Mouse (Mus musculus) macrophage (primary cell): ENCODE data around the gene Eif2s1. TPM values are rescaled to one million over a fixed set of nuclear protein-coding genes. Genes with fewer than 3 reads are reported as not detected.
"Not testable (repeated sequence)": the region's sequence is repeated elsewhere in the genome, so short reads cannot be mapped to it uniquely, and the experiment has no call there.

Experiments used
- H3K27ac ChIP-seq: fragments of 350-480 bp; formaldehyde crosslinking; 2 replicates; pipeline ENCODE4 v1.9.0; 2021
- H3K36me3 ChIP-seq: fragments of 350-480 bp; formaldehyde crosslinking; 2 replicates; pipeline ENCODE4 v1.9.0; 2021; ENCODE audit errors: inconsistent target
- H3K4me3 ChIP-seq: fragments of 350-480 bp; formaldehyde crosslinking; 2 replicates; pipeline ENCODE4 v1.9.0; 2021; ENCODE audit errors: inconsistent target
- H3K79me2 ChIP-seq: fragments of 350-480 bp; formaldehyde crosslinking; 2 replicates; pipeline ENCODE4 v1.9.0; 2021; ENCODE audit errors: inconsistent target
- WGBS: methylation state at CpG from one replicate; pipeline ENCODE4 v1.1.7; 2026; ENCODE audit warnings: inconsistent platforms; ENCODE audit not compliant: missing documents; 5-methylcytosine and 5-hydroxymethylcytosine counted together
- polyA plus RNA-seq: library from polyadenylated mRNA; stranded (reverse); fragments of 250-400 nt; gene quantifications from 3 replicates; pipeline ENCODE4 v1.2.4, GENCODE M21; 2018; ENCODE audit warnings: inconsistent platforms

The Eif2s1 gene
- polyA plus RNA-seq, 1 experiment from 2014 or later = 62.6 TPM

- Histone ChIP-seq H3K27ac (no peak overlapping the region), H3K79me2 (no peaks in the 10 kb centered on the region), H3K36me3 (no peaks in the 10 kb centered on the region), H3K4me3 (no peak overlapping the region)
- 94% methylated on average over 4 of the region's 4 CpGs for WGBS
Observed at GRCm38 (mm10) chr12:78903313-78903712, 41.7 kb downstream of the Eif2s1 start.

DNA sequence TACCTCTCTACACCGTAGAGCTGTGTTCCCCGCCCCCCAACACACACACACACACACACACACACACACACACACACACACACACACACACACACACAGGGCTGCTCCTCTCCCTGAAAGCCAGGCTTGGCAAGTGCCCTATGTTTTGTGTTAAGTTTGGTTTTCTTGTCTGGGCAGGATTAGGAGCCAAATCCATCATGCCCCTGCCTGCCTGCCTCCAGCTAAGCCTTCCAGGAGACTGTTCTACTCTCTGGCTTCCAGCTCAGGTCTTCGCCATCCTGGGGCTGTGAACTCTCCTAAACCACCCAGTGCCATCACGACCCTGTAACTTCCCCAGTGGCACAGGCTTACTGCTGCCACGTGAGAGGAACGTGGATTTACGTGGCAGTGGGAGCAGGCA is 42.9 kb downstream of the Eif2s1 start:
- no peak overlapping the region for H3K4me3 ChIP-seq
- no peaks in the 10 kb centered on the region for H3K79me2 ChIP-seq
- WGBS = 92% methylated on average over 5 of the region's 7 CpGs
- H3K36me3 ChIP-seq = no peaks in the 10 kb centered on the region
- no peak overlapping the region for H3K27ac ChIP-seq

DNA sequence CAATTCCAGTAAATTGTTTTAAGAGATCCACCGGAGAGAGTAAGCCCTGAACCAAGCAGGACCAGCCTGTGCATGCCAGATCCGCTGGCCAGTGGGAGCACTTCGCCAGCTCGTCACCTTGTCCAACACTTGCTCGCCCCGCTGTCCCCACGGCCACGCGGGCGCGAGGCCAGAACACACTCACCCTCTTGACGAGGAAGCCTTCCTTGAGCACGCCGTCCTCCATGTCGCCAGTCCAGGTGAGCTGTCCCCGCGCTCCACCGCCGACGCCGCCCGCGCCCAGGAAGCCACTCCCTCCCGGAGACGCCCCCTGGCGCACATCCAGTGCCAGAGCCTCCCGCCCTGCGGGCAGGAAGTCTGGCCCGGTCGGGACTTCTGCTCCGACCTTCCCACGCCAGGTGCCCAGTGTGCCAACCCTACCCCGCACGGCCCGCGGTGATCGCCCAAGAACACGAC is 45.1 kb downstream of the Eif2s1 start, which contains the start of gene Plek2:
TSS of gene Plek2 (minus strand) at position 258 of the 456 bp plus-strand sequence.
- no peak within 1 kb of the TSS for H3K27ac ChIP-seq
- WGBS = 9% methylated on average over 38 of the region's 38 CpGs
- no peaks in the 10 kb centered on the region for H3K79me2 ChIP-seq
- no peak within 1 kb of the TSS for H3K4me3 ChIP-seq
- H3K36me3 ChIP-seq = no peaks in the 10 kb centered on the region

DNA sequence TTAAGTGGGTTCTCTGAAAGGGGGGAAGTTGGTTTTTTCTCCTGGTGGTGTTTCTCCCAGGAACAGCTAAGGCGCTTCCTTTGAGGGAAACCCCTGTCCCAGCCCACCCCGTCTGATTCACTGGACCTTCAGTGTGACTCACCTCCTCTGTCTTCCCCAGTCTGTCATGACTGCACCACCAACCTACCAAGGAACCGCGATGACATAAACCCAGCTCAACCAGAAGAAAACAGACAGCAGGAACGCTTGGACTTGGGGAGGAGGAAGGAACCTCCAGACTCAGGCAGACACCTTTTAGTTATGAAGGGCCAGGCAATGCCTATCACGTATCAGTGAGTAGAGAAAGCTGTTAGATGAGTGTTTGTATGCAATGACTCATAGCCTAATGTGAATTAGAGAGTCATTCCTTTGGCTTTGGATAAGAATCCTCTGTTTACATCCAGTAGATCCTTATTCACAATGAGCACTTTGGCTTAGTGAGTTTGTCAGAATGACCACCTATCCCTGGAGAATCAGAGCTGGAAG is 46.5 kb downstream of the Eif2s1 start:
- no peak overlapping the region for H3K27ac ChIP-seq
- 71% methylated on average over 6 of the region's 6 CpGs for WGBS

DNA sequence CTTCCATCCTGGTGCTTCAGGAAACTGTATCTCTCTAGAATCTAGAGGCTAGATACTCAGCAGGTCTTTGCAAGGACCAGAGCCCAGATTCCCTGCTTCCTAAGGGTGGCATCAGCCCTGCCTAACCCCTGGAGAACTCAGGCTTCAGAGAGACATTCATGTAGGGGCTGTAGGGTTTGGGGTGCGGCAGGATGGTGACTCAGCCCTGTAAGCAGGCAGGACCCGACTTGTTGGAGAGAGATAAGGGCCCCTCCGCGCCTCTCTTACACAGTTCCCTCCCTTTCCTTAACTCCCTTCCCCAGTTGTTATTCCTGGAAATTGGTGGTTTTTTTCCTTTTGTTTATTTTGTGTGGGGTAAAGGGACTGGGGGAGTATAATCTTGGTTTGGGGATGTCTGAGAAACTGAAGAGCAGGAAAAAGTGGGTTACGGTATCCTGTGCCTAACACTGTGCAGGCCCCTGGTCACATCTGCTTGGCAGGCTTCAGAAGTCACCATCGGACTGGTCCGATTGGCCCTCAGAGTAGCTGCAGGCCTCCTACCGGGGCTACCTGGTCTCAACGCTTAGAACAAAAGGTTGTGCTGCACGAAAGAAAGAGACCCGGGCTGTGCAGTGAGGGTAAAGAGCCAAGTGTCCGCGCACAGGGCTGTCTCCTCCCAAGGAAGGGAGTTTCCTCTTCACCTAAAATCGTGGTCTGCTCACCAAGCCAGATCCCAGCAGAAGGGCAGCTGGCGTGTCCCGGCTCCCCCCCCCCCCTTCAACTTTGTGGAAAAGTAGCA is 49.3 kb downstream of the Eif2s1 start:
- 30% methylated on average over 16 of the region's 16 CpGs for WGBS
- Histone ChIP-seq H3K79me2 (no peaks in the 10 kb centered on the region), H3K36me3 (no peaks in the 10 kb centered on the region), H3K4me3 (no peak overlapping the region), H3K27ac (no peak overlapping the region)

More for the DNA sequence above, 46.5 kb downstream of the Eif2s1 start:
- H3K79me2 ChIP-seq = no peaks in the 10 kb centered on the region
- no peak overlapping the region for H3K4me3 ChIP-seq
- no peaks in the 10 kb centered on the region for H3K36me3 ChIP-seq

- WGBS = 6% methylated on average over 37 of the region's 37 CpGs
- peak overlapping the region; percentile 3; the same call in 1 of the 2 replicates for H3K4me3 ChIP-seq
- H3K36me3 ChIP-seq = no peaks in the 10 kb centered on the region
- no peak overlapping the region for H3K27ac ChIP-seq
- no peaks in the 10 kb centered on the region for H3K79me2 ChIP-seq
Observed at GRCm38 (mm10) chr12:78911707-78912417, 50.2 kb downstream of the Eif2s1 start.

DNA sequence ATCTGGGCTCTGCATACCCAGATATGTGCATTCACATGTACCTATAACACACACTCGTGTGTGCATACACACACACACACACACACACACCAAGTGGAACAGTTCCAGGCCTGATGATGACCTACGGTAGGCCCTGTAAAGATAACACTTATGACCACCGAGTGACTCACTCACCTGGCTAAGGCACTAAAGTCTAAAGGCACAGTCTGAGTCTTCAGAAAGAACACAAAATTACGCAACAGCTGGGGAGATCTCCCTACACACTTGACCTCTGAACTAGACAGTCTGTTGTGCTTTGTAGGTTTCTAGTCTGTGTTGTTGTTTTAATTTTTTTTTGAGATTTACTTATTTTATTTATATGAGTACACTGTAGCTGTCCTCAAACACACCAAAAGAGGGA is 52.8 kb downstream of the Eif2s1 start:
- WGBS = 100% methylated on average over 4 of the region's 4 CpGs
- no peaks in the 10 kb centered on the region for H3K36me3 ChIP-seq
- no peaks in the 10 kb centered on the region for H3K79me2 ChIP-seq
- H3K27ac ChIP-seq = no peak overlapping the region
- no peak overlapping the region for H3K4me3 ChIP-seq

GRCm38 (mm10) chr12:78915561-78915960 is 53.9 kb downstream of the Eif2s1 start:
- Histone ChIP-seq H3K79me2 (no peaks in the 10 kb centered on the region), H3K36me3 (no peaks in the 10 kb centered on the region), H3K4me3 (no peak overlapping the region), H3K27ac (no peak overlapping the region)
- 79% methylated on average over 3 of the region's 3 CpGs for WGBS

DNA sequence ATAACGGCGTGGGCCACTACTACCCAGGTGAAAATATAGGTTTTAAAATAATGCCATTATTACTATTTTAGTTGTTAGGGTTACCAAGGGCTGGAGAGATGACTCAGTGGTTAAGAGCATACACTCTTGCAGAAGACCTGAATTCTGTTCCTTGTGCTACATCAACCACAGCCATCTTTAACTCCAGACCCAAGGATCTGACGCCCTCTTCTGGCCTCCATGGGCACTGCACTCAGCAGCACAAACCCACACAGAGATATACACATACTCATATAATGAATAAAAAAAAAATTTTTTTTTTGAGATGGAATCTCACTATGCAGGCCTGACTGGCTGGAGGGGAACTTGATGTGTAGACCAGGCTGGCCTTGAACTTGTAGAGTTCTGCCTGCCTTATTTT is 54.7 kb downstream of the Eif2s1 start:
- H3K4me3 ChIP-seq = no peak overlapping the region
- H3K79me2 ChIP-seq = no peaks in the 10 kb centered on the region
- no peak overlapping the region for H3K27ac ChIP-seq
- H3K36me3 ChIP-seq = no peaks in the 10 kb centered on the region
- 77% methylated on average over 3 of the region's 3 CpGs for WGBS

GRCm38 (mm10) chr12:78918227-78919078 is 56.8 kb downstream of the Eif2s1 start:
- WGBS = 18% methylated on average over 11 of the region's 11 CpGs
- Histone ChIP-seq H3K36me3 (no peaks in the 10 kb centered on the region), H3K79me2 (no peaks in the 10 kb centered on the region), H3K27ac (no peak overlapping the region), H3K4me3 (no peak overlapping the region)

- no peak overlapping the region for H3K27ac ChIP-seq
- H3K79me2 ChIP-seq = no peaks in the 10 kb centered on the region
- H3K4me3 ChIP-seq = no peak overlapping the region
- no peaks in the 10 kb centered on the region for H3K36me3 ChIP-seq
- 19% methylated on average over 16 of the region's 16 CpGs for WGBS
Observed at GRCm38 (mm10) chr12:78919079-78919712, 57.6 kb downstream of the Eif2s1 start.

DNA sequence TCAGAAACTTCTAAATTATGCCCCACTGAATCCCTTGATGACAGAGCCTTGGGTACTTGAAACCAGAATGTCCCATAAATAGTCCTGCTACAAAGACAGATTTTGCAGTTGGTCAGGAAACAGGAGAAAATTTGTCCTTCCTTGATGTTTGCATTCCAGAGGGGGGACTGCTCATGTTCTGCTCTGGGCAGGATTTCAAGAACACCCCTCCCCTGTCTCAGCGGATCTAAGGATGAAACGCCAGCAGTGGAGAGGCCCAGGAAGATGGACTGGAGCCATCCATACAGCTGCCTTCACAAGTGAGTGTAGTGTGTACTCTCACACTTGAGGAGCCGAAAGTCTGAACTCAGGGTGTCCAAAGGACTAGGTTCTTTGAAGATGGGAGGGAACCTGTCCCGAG is 59.8 kb downstream of the Eif2s1 start:
- H3K36me3 ChIP-seq = no peaks in the 10 kb centered on the region
- 94% methylated on average over 4 of the region's 4 CpGs for WGBS
- H3K27ac ChIP-seq = peak overlapping the region; percentile 39
- H3K79me2 ChIP-seq = no peaks in the 10 kb centered on the region
- H3K4me3 ChIP-seq = no peak overlapping the region

- WGBS = 71% methylated on average over 3 of the region's 3 CpGs
- Histone ChIP-seq H3K27ac (peak overlapping the region; percentile 39), H3K4me3 (no peak overlapping the region), H3K36me3 (no peaks in the 10 kb centered on the region), H3K79me2 (no peaks in the 10 kb centered on the region)
Observed at GRCm38 (mm10) chr12:78922058-78922457, 60.4 kb downstream of the Eif2s1 start.

DNA sequence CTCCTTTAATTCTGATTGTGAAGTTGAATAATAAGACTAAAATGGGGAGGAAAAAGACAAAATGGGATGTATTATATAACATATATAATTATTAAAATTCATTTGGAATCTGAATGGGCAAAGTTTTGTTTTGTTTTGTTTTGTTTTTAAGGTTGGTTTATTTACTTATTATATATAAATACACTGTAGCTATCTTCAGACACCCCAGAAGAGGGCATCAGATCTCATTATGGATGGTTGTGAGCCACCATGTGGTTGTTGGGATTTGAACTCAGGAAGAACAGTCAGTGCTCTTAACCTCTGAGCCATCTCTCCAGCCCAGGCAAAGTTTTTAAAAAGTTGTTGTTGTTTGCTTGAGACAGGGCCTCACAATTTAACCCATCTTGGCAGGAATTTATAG is 61.4 kb downstream of the Eif2s1 start:
- peak overlapping the region; percentile 65 for H3K27ac ChIP-seq
- not testable (repeated sequence) for H3K36me3 ChIP-seq

More for the DNA sequence above, 61.4 kb downstream of the Eif2s1 start:
- not testable (repeated sequence) for H3K79me2 ChIP-seq, H3K4me3 ChIP-seq
